In genomic region chr4:45855803-45856424, GRCm38 (mm10) we compare ENCODE assay signal across 9 mouse cellular contexts. TPM values are rescaled to one million over a fixed set of nuclear protein-coding genes. Genes with fewer than 3 reads are reported as not detected.
A peak's percentile ranks its signal among the peaks of the same experiment; 100 is the strongest.
DNase-seq lines count a peak whose midpoint lies in the region; ATAC-seq and TF ChIP-seq lines count a peak whose summit lies in the region.
"Had no signal": no experiment of that assay in that cellular context is flagged by ENCODE, and none has a peak within 500 bp of the region (broad histone marks: within the 10 kb centered on the region; RNA-seq: fewer than 3 reads in every experiment).

No protein-coding gene starts in this region.

- peak; percentile 92 for TF ChIP-seq CTCF in gastrocnemius, adult 2 months (IDR thresholded peaks at IDR 0.05)
- peak; percentile 90 for TF ChIP-seq CTCF in kidney, adult 2 months (conservative IDR thresholded peaks at IDR 0.05; ENCODE audit: insufficient read depth, insufficient read length, low read depth, low read length)

- peaks cover 3% of the 10 kb centered on the region; the same call in 1 of the 2 replicates for H3K27me3 ChIP-seq in hindbrain, embryonic 10.5 days (ENCODE audit: insufficient read depth, poor library complexity, severe bottlenecking)
- H3K27me3 ChIP-seq in hindbrain, embryonic 13.5 days, result peaks cover 14% of the 10 kb centered on the region
- H3K27me3 ChIP-seq in kidney, adult 2 months (replicated peaks; ENCODE audit: control insufficient read depth, insufficient read depth, low read length), result no peaks in the 10 kb centered on the region
- peaks cover 32% of the 10 kb centered on the region for H3K27me3 ChIP-seq in limb, embryonic 10.5 days (ENCODE audit: low read depth, poor library complexity, severe bottlenecking)

- H3K4me3 ChIP-seq in hindbrain, embryonic 10.5 days, result no peak overlapping the region
- H3K4me3 ChIP-seq in hindbrain, embryonic 13.5 days, result no peak overlapping the region
- no peak overlapping the region for H3K4me3 ChIP-seq in gastrocnemius, adult 2 months
- H3K4me3 ChIP-seq in kidney, adult 2 months (ENCODE audit: insufficient read depth, low read depth, low read length), result no peak overlapping the region
- no peak overlapping the region for H3K4me3 ChIP-seq in limb, embryonic 10.5 days
- H3K4me3 ChIP-seq: midbrain, embryonic 12.5 days had no signal

- peak; percentile 73 for DNase-seq in hindbrain, embryonic 10.5 days (ENCODE audit: low spot score)
- DNase-seq in cerebellum, postnatal 36 days, result peak; percentile 79 to 83
- DNase-seq in gastrocnemius, adult 2 months, result peak; percentile 80
- DNase-seq in kidney, adult 2 months, result peak; percentile 86
- peak; percentile 81 for DNase-seq in limb, embryonic 10.5 days (ENCODE audit: low spot score)
- peak; percentile 39 to 77 for DNase-seq in spleen, postnatal 4 days (ENCODE audit: low spot score in 2 of 2)

- H3K36me3 ChIP-seq in hindbrain, embryonic 10.5 days, result no peaks in the 10 kb centered on the region
- H3K36me3 ChIP-seq in hindbrain, embryonic 13.5 days, result no peaks in the 10 kb centered on the region
- H3K36me3 ChIP-seq in kidney, adult 2 months (ENCODE audit: control insufficient read depth, insufficient read depth, low read length), result no peaks in the 10 kb centered on the region
- H3K36me3 ChIP-seq in limb, embryonic 10.5 days, result no peaks in the 10 kb centered on the region
- H3K36me3 ChIP-seq: midbrain, embryonic 12.5 days had no signal

- peaks cover 5% of the 10 kb centered on the region; the same call in 1 of the 2 replicates for H3K9me3 ChIP-seq in hindbrain, embryonic 10.5 days
- 0 out of 2 replicates have a peak, but pooled peaks cover 3% of the 10 kb centered on the region for H3K9me3 ChIP-seq in hindbrain, embryonic 13.5 days
- H3K9me3 ChIP-seq in limb, embryonic 10.5 days (replicated peaks), result no peaks in the 10 kb centered on the region
- H3K9me3 ChIP-seq: midbrain, embryonic 12.5 days had no signal

- no peak for TF ChIP-seq POLR2A in kidney, adult 2 months (IDR thresholded peaks at IDR 0.05; ENCODE audit: low read depth, low read length)

- peaks cover 18% of the 10 kb centered on the region for H3K4me1 ChIP-seq in hindbrain, embryonic 10.5 days (replicated peaks)
- H3K4me1 ChIP-seq in hindbrain, embryonic 13.5 days (replicated peaks), result 0 out of 2 replicates have a peak, but pooled peaks cover 8% of the 10 kb centered on the region
- H3K4me1 ChIP-seq in kidney, adult 2 months (ENCODE audit: control insufficient read depth, insufficient read depth, low read length), result peaks cover 8% of the 10 kb centered on the region; the same call in 1 of the 2 replicates
- H3K4me1 ChIP-seq in limb, embryonic 10.5 days, result peaks cover 19% of the 10 kb centered on the region

- no peak overlapping the region for H3K9ac ChIP-seq in hindbrain, embryonic 13.5 days
- H3K9ac ChIP-seq: midbrain, embryonic 12.5 days had no signal

- WGBS in hindbrain, embryonic 10.5 days, result 48% methylated on average over 19 of the region's 19 CpGs
- WGBS in hindbrain, embryonic 13.5 days, result 45% methylated on average over 19 of the region's 19 CpGs
- WGBS in kidney, adult 2 months, result 47% methylated on average over 19 of the region's 19 CpGs
- 52% methylated on average over 19 of the region's 19 CpGs for WGBS in limb, embryonic 10.5 days

- intact Hi-C loops in gastrocnemius, adult 2 months (cut with DNase I), result loop anchor here (1.0 to 10.0 kb wide), 3 partner anchors 36 to 751 kb away; partner anchors contain the start of gene Tomm5

- H3K4me2 ChIP-seq in hindbrain, embryonic 13.5 days, result no peak overlapping the region
- H3K4me2 ChIP-seq: midbrain, embryonic 12.5 days had no signal

- no peak overlapping the region for H3K27ac ChIP-seq in hindbrain, embryonic 10.5 days
- H3K27ac ChIP-seq in hindbrain, embryonic 13.5 days, result no peak overlapping the region
- no peak overlapping the region for H3K27ac ChIP-seq in gastrocnemius, adult 2 months
- H3K27ac ChIP-seq in kidney, adult 2 months (ENCODE audit: insufficient read depth, low read depth, low read length), result no peak overlapping the region
- no peak overlapping the region for H3K27ac ChIP-seq in limb, embryonic 10.5 days
- H3K27ac ChIP-seq: midbrain, embryonic 12.5 days had no signal

- no peak for ATAC-seq in hindbrain, embryonic 13.5 days (ENCODE audit: low FRiP score)
- ATAC-seq in monocyte, adult 5-6 weeks (replicated peaks; ENCODE audit: insufficient number of reproducible peaks, low FRiP score, low TSS enrichment, poor library complexity, severe bottlenecking), result 0 out of 2 replicates have a peak, but pooled peaks have one; percentile 40

RNA-seq across cellular contexts. Expression of gene Stra6l, which starts 7.5 kb away (rescaled TPM):
- 0.29 and 0.54 TPM in 2 replicates for polyA plus RNA-seq in hindbrain, embryonic 10.5 days (2016; fragmentation: Nextera tagmentation; extraction: Ambion mirVana)
- polyA plus RNA-seq in hindbrain, embryonic 13.5 days (2015; fragmentation: Nextera tagmentation; extraction: Ambion mirVana), result 0.82 and 0.92 TPM in 2 replicates
- not detected for total RNA-seq in gastrocnemius, adult 2 months (2021)
- 6.3 and 9.1 TPM in 2 replicates for polyA plus RNA-seq in kidney, adult 2 months (2012; rRNA removed)
- 0.83 and 1.7 TPM in 2 replicates for polyA plus RNA-seq in limb, embryonic 10.5 days (2016; fragmentation: Nextera tagmentation; extraction: Ambion mirVana)
- total RNA-seq in monocyte, adult 5-6 weeks (2017), result 0.39 to 0.75 TPM (median 0.57 TPM) in 3 replicates

RNA-seq across cellular contexts. Expression of gene Igfbpl1, which starts 29.2 kb away (rescaled TPM):
- polyA plus RNA-seq in hindbrain, embryonic 10.5 days (2016; fragmentation: Nextera tagmentation; extraction: Ambion mirVana), result 13.7 and 56.4 TPM in 2 replicates
- polyA plus RNA-seq in hindbrain, embryonic 13.5 days (2015; fragmentation: Nextera tagmentation; extraction: Ambion mirVana), result 50.5 and 67.0 TPM in 2 replicates
- total RNA-seq in gastrocnemius, adult 2 months (2021), result not detected
- not detected in 2 replicates for polyA plus RNA-seq in kidney, adult 2 months (2012; rRNA removed)
- polyA plus RNA-seq in limb, embryonic 10.5 days (2016; fragmentation: Nextera tagmentation; extraction: Ambion mirVana), result 0.28 and 0.48 TPM in 2 replicates
- total RNA-seq in monocyte, adult 5-6 weeks (2017), result not detected in 3 replicates

RNA-seq across cellular contexts. Expression of gene Ccdc180, which starts 34.2 kb away (rescaled TPM):
- polyA plus RNA-seq in hindbrain, embryonic 10.5 days (2016; fragmentation: Nextera tagmentation; extraction: Ambion mirVana), result 0.24 and 0.67 TPM in 2 replicates
- 0.45 and 0.74 TPM in 2 replicates for polyA plus RNA-seq in hindbrain, embryonic 13.5 days (2015; fragmentation: Nextera tagmentation; extraction: Ambion mirVana)
- total RNA-seq in gastrocnemius, adult 2 months (2021), result not detected
- 0.17 and 0.34 TPM in 2 replicates for polyA plus RNA-seq in kidney, adult 2 months (2012; rRNA removed)
- not detected in 2 replicates for polyA plus RNA-seq in limb, embryonic 10.5 days (2016; fragmentation: Nextera tagmentation; extraction: Ambion mirVana)
- 0.10 to 0.21 TPM in 2 of 3 replicates, not detected in the other for total RNA-seq in monocyte, adult 5-6 weeks (2017)
- polyA plus RNA-seq: midbrain, embryonic 12.5 days had no signal

RNA-seq across cellular contexts. Expression of gene Aldh1b1, which starts 57.1 kb away (rescaled TPM):
- 7.3 and 7.4 TPM in 2 replicates for polyA plus RNA-seq in hindbrain, embryonic 10.5 days (2016; fragmentation: Nextera tagmentation; extraction: Ambion mirVana)
- polyA plus RNA-seq in hindbrain, embryonic 13.5 days (2015; fragmentation: Nextera tagmentation; extraction: Ambion mirVana), result 17.7 and 18.0 TPM in 2 replicates
- total RNA-seq in gastrocnemius, adult 2 months (2021), result under 1 TPM; 0.23 to 0.95 TPM
- 4.2 and 5.8 TPM in 2 replicates for polyA plus RNA-seq in kidney, adult 2 months (2012; rRNA removed)
- 2.5 and 2.9 TPM in 2 replicates for polyA plus RNA-seq in limb, embryonic 10.5 days (2016; fragmentation: Nextera tagmentation; extraction: Ambion mirVana)
- 5.1 to 16.0 TPM (median 5.4 TPM) in 3 replicates for total RNA-seq in monocyte, adult 5-6 weeks (2017)
